Mouse (Mus musculus) splenic B cell, adult 2 months (primary cell): ENCODE data around the gene Adgrl3.

Source experiments
- DNase-seq: peaks from one replicate; pipeline ENCODE4 v3.0.0-alpha.2; 2011; ENCODE audit warnings: low read depth, low spot score
- H3K27me3 ChIP-seq: 2 replicates; pipeline ENCODE4 v1.6.1; 2012; ENCODE audit warnings: mild to moderate bottlenecking, low read length, moderate library complexity, mixed read lengths; ENCODE audit not compliant: control insufficient read depth, poor library complexity, insufficient read depth, severe bottlenecking
- H3K36me3 ChIP-seq: 2 replicates; pipeline ENCODE4 v1.6.1; 2012; ENCODE audit warnings: mild to moderate bottlenecking, low read length, moderate library complexity, mixed read lengths; ENCODE audit not compliant: control insufficient read depth, poor library complexity, insufficient read depth, severe bottlenecking

The Adgrl3 gene

DNA sequence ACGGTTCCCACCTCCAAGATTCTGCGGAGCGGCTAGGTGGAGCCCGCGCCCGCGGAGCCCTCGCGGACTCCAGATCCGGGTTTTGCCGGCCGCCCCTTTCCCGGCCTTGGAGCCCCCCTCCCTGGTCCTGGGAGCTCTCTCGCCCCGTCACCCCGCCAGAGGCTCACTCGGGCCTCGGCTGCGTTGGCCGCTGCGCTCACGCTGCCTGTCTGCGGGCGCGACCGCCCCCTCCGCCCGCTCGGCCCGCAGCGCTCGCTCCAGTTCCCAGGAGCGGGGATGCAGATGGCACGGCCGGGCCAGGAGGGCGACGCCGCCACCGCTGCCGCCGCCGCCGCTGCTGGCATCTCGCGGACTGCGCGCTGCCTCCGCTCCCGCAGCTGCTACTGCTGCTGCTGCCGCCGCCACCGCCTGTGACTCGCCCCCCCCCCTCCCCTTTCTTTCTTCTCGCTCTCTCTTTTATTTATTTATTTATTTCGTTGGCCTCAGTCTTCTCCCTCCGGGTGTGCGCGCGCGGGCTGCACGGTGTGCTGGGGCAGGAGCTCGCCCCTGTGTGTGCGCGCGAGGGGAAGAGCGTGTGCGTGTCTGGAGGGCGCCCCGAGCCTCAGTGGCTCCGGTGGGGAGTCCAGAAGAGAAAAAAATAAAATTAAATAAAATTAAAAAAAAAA lies at the start of gene Adgrl3:
Adgrl3 (plus strand) TSS at position 549 of the 665 bp plus-strand sequence.
- no peak for DNase-seq
- Histone ChIP-seq H3K27me3 (no peaks in the 10 kb centered on the region), H3K36me3 (no peaks in the 10 kb centered on the region)

DNA sequence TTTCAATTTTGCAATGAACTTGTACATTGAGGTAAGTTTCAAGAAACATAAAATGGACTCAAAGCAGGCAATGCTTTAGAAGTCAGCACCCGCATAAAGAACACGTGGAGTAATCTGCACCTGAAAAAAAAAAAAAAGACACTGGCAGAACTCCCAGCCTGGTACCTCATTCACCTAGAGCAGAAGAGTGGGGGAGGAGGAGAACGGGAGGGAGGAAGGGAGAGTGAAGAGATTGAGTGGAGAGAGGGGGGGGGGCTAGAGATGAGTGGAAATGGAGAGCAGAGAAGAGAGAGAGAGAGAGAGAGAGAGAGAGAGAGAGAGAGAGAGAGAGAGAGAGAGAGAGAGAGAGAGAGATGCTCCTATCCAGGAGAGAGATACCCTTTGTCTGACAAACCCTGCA lies 772 bp upstream of the Adgrl3 start:
- H3K36me3 ChIP-seq, result no peaks in the 10 kb centered on the region
- no peaks in the 10 kb centered on the region for H3K27me3 ChIP-seq
- no peak for DNase-seq

DNA sequence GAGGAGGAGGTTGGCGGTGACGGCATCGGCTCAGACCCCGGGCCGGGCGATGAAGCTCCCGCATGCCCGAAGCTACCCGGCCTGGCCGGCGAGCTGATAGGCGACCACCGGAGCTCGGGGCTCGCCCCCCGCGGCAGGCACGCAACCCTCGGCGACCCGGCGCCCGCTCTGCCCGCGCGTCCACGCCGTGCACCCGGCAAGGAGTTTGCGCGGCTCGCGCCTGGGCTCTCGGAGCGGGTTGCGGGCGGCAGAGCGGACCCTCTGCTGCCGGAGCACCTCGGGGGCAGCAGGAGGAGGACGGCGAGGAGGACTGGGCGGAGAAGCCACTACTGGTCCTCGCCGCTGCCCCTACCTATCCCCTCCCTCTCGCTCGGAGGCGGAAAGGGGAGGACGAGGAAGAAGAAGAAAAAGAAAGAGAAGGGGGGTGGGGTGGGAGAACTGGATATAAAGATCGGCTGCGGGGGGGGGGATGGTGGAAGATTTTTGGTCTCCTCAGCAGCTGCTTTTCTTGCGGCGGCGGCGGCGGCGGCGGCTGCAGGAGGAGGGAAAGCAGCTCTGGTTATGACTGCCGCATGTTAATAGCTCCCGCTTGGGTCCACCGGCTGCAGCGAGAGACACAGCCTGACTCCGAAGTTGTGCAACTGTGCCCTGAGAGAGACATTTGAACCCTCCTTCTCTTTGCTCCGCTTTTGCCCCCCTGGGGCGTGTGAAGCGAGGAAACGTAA lies 505 bp downstream of the Adgrl3 start:
- no peak for DNase-seq
- Histone ChIP-seq H3K36me3 (no peaks in the 10 kb centered on the region), H3K27me3 (no peaks in the 10 kb centered on the region)

DNA sequence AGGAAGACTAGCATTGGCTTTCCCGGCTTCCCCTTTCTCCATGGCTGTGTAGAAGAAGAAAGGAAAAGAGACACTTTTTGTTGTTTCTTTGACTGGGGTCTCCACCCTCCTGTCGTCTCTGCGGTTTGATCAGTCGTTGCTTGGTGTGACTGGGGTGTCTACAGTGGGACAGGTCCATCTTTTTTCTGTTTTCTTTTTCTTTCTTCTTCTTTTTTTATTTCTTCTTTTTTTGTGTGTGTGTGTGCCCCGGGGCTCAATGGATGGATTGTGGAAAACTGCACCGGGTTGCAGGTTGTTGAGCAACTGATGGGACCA lies 1.0 kb downstream of the Adgrl3 start:
- DNase-seq, result no peak
- H3K36me3 ChIP-seq, result no peaks in the 10 kb centered on the region
- H3K27me3 ChIP-seq, result no peaks in the 10 kb centered on the region

DNA sequence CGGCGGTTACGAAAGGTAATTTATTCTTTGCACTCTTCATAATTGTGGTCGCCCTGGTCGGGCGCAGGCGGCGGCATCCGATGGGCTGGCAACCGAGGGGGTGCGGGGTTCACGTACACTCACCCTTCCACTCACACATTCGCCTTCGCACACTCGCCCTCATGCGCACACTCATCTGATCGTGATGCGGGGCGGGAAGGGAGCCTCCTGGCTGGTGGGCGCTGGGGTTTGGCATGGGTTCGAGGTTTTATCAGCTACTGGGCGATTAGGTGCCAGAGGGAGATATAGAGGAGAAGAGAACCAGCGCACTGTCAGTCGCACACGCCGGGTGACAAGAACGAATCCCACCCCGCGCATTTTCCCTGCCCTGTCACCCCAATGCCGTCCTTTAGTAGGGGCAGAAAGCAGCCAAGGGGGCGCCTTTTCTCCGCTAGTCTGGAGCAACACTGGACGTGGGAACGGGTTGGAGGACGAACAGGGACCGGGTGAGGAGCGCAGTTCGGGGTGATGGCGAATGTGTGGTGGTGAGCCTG lies 1.5 kb downstream of the Adgrl3 start:
- Histone ChIP-seq H3K36me3 (no peaks in the 10 kb centered on the region), H3K27me3 (no peaks in the 10 kb centered on the region)
- no peak for DNase-seq

DNA sequence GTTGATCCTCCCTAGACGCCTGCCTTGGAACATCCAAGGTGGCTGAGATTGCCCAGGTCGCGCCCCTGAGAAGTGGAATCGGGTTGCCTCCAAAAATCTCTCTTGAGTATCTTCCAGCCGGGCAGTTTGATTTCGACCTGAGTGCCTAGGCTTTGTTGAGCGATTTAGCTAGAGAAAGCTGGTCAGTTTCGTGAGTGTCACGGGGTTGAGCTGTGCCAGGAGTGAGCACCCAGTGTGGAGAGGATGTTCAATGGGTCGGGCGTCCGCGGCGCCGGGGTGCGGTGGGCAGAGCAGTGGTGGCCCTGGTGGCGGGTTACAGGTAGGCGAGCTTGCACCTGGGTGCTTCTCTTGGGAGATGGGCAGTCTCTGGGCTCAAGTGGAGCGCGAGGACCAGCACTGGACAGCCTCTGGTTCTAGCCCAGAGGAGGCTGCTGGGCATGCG lies 1.9 kb downstream of the Adgrl3 start:
- H3K27me3 ChIP-seq, result no peaks in the 10 kb centered on the region
- no peak for DNase-seq

DNA sequence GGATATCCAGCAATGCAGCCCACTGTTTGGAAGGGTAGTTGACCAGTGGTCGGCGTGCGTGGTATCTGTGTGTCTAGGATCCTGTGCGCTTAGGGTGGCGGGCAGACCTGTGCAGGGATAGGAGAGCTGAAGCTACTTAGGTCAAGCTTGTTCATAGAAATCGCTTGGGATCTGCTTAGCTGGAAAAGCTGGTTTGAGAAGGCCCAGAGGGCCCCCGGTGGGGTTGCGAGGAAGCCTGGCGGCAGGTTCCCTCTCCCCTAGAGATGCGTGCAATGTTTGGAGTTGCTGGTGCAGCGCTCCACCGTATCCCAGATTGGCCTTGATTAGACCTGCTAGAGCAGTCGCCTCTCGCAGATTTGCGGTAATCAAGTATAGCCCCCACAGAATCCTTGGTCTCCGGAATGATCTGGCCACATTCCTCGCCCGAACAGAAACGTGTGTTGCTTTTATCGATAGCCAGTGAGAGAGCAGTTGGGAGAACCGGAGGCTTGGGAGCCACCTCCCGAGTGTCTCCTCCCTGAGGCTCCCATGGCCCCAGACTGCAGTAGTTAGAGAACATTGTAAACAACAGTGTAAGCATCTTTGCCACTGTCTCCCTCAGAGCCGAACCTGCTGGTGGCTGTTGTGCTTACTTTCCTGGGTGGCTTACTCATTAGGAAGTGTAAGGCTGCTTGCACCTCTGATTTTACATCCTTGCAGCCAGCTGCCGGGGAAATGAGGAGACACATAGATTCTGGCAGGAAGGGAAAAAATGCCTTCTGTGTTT lies 2.6 kb downstream of the Adgrl3 start:
- no peak for DNase-seq
- no peaks in the 10 kb centered on the region for H3K36me3 ChIP-seq
- H3K27me3 ChIP-seq, result no peaks in the 10 kb centered on the region

More for the DNA sequence above, 1.9 kb downstream of the Adgrl3 start:
- H3K36me3 ChIP-seq, result no peaks in the 10 kb centered on the region

DNA sequence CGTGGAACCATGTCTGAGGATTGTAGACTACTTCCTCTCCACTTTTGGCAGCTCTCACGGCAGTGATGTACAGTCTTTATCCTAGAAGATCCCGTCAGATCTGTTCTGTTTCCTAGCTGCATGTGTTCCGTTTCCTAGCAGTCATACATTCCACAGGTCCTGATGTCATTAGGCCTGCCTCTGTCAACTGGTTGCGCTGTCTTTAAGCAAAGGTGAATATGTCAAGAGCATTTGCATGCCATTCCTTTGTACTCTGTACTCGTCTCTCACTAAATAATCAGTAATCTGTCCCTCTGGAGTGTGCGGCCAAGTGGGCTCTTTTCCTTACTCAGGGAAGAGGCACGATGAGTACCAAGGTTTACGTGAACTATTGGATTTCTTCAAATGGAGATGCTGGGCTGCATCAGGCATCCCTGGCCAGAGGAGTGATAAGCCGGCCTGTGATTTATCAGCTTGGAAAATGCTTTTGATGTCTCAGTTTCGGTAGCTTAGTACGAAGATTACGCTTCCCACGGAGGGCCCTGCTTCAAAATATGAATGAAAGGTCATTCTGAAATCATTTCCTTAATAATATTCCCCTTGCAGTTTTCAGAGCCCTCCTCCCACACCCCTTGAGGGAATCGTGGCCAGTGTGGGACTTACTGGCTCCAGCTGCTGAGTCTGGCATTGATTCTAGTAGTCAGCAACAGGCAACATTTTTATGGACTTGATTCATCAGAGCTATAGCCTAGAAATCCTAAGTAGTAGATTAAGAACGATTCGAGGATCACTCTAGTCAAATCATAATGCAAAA lies 4.2 kb downstream of the Adgrl3 start:
- no peaks in the 10 kb centered on the region for H3K36me3 ChIP-seq
- H3K27me3 ChIP-seq, result no peaks in the 10 kb centered on the region
- DNase-seq, result no peak

DNA sequence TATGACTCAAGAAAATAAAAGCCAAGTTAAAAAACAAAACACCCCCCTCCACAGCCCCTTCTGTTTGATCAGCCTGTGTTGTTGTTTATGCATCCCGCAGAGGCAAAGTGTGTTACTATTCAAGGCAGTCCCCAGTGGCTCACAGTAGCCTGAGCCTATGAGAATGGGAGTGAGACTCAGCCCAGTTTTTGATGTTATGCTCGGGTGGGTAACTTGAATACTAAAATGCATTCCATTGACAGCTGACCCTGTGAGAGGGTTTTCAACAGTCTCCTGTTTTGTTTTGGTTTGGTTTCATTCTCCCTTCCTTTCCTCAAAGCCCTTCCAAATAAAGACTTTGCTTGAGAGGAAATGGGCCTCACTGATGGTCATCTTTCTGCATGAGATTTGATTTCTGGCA lies 8.9 kb downstream of the Adgrl3 start:
- Histone ChIP-seq H3K36me3 (no peaks in the 10 kb centered on the region), H3K27me3 (no peaks in the 10 kb centered on the region)
- DNase-seq, result no peak

DNA sequence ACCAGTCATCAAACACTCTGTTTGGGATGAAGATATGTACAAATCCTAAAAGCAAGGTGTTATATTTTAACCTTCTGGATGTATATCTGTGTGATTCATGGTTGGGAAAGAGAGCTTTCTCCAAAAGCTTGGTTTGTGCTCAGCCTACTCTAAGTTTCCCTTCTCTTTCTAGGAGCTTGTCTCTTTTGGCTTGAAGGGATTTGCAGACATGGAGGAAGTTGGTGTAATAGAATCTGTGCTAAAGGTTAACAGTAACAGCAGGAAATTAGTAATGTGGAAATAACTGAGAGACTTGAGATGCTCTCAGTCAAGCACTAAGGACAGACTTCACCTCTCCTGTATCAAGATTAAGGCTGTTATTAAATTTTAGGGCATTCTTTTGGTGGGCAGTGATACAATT lies 17.2 kb downstream of the Adgrl3 start:
- H3K36me3 ChIP-seq, result no peaks in the 10 kb centered on the region
- no peaks in the 10 kb centered on the region for H3K27me3 ChIP-seq
- no peak for DNase-seq

DNA sequence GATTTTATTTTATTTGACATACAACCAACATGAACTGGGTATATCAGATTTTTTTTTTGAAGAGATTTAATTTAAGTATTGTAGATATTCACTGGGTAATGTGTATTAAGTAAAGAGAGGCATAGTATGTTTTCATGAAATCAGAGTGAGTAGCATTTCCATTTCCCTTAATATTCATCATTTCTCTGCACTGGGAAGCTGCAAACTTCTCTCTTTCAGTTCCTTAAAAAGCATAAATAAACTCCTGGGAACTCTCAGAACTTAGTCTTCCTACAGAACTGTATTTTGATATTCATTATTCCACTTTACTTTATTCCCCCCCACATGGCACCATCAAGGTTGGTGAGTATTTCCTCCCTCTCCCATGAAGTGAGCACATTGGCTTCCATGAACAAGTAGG lies 23.9 kb downstream of the Adgrl3 start:
- Histone ChIP-seq H3K36me3 (no peaks in the 10 kb centered on the region), H3K27me3 (no peaks in the 10 kb centered on the region)
- no peak for DNase-seq

DNA sequence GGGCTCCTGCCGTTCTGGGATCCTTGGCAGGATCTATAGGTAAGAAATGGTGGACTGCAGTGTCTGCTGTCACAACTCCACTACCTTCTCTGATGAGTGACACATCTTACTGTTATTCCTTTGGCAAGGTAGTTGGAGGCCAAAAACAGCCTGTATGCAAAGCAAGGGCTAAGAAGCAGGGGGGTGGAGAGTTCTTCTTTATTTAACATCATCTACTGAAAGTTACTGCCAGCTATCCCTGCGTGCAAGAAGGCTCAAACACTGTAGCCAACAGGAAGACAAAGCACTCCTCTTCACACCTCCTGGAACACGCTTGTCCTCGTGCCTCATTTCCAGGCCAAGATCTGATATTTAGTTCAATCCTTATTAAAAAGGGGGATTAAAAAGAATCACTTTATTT lies 26.2 kb downstream of the Adgrl3 start:
- no peaks in the 10 kb centered on the region for H3K27me3 ChIP-seq
- DNase-seq, result no peak
- H3K36me3 ChIP-seq, result no peaks in the 10 kb centered on the region

DNA sequence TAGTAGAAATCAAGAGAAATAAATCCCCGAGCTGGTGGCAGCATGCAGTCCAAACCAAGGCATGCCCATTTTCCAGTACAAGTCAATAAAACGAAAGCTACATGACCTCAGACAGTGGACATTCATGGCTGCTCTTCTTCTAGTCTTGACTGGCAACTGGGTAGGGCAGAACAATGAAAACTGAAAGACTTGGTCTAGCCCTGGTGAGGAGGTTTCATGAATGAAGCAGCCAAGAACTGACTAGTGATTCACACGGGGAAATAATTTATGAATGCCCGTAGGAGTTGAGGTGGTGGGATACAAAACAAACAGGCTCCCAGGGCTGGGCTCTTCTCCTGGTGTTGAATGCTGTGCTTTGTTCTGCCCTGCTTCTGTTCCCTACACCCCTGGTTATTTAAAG lies 34.7 kb downstream of the Adgrl3 start:
- DNase-seq, result no peak
- no peaks in the 10 kb centered on the region for H3K36me3 ChIP-seq

DNA sequence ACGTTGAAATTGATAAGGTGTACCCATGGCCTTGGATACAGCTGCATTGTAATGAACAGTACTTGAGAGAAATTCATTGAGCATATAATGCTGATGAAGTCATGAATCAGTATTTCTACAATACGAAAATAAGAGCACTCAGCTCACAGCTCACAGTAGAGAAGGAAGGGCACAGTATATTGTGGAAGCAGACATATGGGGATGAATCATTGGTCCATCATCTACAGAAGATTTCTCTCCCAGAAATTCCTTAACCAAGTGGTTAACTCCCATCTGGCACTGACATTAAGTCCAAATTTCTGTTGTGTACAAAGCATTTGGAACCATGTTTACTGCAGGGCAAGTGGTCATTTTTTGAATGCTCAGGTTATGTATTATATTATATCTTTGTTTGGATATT lies 35.3 kb downstream of the Adgrl3 start:
- Histone ChIP-seq H3K27me3 (no peaks in the 10 kb centered on the region), H3K36me3 (no peaks in the 10 kb centered on the region)
- DNase-seq, result no peak

More for the DNA sequence above, 34.7 kb downstream of the Adgrl3 start:
- H3K27me3 ChIP-seq, result no peaks in the 10 kb centered on the region
